Mouse (Mus musculus) left cerebral cortex, postnatal 14 days (tissue): ENCODE results near the gene Trio. TPM values are rescaled to one million over a fixed set of nuclear protein-coding genes. Genes with fewer than 3 reads are reported as not detected.
"Not testable (repeated sequence)": the region's sequence is repeated elsewhere in the genome, so short reads cannot be mapped to it uniquely, and the experiment has no call there.

Experiments used
- DNase-seq, 2 experiments: peaks; one replicate each; pipeline ENCODE4 v3.0.0; 2021 to 2022; ENCODE audit warnings: low spot score in 2 of 2, mixed read lengths in 1 of 2
- intact Hi-C: fragments of 180-260 bp; cut with DNase I; formaldehyde crosslinking; loops from one replicate; pipeline ENCODE4 v1.15.1; 2025
- total RNA-seq, 2 experiments: library from RNA; stranded (reverse); gene quantifications; 2 replicates each; pipeline ENCODE4 v1.2.3; 2021

Gene Trio
- total RNA-seq, 2 experiments from 2014 or later: 185 to 195 TPM

DNA sequence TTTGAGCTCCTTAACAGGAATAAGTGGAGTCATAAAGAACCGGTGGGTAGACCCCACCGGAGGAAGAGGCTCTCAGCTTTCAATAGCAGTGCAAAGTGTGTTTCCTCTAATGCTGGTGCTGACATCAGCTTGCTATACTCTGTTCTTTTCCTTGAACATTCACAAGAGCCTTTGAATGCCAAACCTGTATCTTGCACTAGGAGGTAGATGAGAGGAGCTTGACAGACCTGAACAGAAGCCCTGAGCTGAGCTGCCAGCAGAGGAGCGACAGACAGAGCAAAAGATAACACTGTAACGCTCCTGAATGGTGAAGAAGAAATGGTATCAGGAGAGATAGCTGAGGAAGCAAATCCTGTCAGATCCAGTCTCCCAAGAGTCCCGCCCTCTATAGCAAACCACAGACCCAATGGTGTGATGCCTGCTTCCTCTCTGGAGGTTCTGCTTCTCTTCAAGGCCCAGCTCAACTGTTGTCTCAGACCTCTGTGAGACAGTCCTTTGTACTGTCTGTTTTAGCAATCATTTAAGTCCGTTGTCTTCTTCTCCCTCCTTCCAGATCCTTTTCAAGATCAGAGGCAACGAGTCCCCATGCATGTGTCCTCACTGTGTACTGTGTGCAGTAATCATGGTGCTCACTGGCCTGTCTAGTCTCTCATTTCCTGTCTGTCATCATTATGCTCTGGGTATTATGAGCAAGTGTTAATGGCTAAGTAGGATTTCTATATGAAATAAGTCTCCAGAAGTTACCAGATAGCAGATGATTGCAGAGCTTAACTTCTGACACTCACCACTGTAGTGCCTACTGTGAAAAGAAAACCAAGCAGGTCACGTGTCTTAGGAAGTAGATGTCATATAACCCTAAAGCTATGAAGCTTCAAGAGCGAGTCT, 300.6 kb downstream of the Trio start:
- DNase-seq: no peak
- intact Hi-C loops: no loop called here

DNA sequence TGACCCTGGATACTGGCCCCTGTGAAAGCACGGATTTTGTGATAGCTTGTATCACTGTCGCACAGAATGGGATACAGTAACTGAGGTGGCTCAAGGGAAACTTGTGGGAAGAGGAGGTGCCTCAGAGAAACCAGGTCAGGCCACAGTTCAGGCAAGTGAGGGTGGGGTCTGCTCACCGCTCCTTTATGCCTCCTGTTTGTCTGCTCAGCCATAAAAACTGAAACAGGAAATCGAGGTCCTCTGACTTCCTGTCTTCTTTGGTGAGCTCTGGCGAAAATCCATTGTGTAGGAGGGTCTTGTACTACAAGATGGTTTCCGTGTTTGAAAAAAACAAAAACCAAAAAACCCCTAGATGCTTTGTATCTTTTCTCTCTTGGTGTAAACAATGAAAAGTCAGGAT, 301.4 kb downstream of the Trio start:
- DNase-seq: no peak
- intact Hi-C loops: no loop called here

DNA sequence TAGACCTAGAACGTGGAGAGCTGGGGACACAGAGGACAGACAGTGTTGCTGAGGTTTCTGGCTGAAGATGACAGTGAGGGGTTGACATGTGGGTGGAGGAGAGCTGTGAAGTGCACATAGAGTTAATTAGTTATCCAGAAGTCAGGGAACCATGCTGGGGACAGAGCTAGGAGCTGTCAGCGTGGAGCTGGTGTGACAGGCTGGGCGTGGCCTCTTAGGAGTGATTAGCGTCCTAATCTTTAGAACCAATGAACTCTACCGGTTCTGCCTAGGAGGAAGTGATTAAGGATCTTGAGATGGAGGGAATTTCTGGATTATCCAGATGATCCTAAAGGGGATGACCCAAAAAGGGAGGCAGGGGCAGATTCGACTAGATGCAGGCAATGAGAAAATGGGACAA, 301.9 kb downstream of the Trio start:
- intact Hi-C loops: no loop called here
- no peak for DNase-seq

DNA sequence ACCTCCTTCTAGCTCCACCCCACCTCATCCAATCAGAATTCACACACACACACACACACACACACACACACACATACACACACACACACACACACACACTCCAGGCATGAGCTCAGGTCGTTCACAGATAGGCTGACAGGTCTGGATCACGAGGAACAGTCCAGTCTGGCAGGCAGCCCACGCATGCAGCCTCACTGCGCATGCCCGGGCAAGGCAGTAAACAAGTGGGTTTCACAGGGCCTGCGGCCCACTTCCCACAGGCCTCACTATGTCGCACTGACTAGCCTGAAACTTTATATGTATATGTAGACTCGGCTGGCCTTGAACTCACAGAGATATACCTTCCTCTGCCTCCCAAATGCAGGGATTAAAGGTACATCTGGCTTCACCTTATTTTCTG, 305.4 kb downstream of the Trio start:
- DNase-seq, intact Hi-C loops: not testable (repeated sequence)

DNA sequence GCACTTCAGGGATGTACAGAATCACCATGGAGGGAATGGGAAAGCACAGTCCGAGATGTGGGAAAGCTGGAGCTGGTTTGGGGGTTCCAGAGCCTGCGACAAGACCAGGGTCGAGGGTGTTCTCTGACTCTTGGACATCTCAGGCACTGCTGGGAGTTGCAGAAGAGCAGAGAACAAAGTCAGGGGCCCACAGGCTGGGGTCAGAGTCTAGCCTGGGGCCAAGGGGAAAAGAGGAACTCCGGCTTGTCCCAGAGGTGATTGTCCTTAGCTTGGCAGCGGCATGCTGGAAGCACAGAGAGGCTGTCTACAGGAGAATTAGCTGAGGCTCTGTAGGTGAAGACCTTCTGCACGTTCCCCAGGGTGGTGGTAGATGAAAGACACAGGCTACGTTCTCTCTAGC, 307.0 kb downstream of the Trio start:
- intact Hi-C loops: no loop called here

DNA sequence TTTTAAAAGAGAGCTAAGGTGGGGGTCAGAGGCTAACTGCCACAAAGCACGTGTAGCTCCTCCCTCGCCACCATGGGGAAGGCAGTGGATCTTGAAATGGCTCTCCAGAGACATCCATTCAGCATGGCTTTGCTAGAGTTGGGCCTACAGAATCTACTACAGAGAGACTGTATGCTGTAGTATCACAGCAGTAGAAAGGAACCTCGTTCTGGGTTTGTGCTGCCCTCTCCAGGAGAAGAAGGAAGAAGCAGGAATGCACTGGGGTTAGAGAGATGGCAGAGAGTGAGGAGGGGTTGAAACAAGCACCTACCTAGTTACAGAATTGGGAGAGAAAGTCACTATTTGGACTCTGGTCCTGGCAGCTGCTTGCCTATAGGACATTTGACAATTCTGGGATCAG, 310.3 kb downstream of the Trio start:
- intact Hi-C loops: loop anchor here (2.0 kb wide), 1 partner anchor 57 kb away; no protein-coding TSS in a partner anchor
- peak; percentile 72 to 74 for DNase-seq

More for the DNA sequence above, 307.0 kb downstream of the Trio start:
- DNase-seq: no peak

DNA sequence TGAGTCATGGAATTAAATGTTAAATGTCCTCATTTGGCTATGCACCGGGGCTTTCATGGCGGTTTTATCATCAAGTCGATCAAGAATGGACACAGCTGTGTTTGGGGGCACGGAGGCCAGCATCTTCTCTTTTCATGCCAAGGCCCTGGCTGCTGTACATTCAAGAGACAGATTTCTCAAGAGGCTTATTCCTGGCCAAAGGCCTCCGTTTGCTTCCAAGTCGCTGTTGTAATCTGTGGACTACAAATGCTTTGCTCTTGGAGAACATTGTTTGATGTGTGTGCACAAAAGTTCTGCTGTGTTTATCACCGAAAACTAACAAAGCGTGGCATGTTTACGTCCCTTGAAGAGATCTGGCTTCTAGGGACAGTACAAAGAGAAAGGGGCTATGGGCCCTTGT, 314.9 kb downstream of the Trio start:
- no peak for DNase-seq
- intact Hi-C loops: no loop called here

DNA sequence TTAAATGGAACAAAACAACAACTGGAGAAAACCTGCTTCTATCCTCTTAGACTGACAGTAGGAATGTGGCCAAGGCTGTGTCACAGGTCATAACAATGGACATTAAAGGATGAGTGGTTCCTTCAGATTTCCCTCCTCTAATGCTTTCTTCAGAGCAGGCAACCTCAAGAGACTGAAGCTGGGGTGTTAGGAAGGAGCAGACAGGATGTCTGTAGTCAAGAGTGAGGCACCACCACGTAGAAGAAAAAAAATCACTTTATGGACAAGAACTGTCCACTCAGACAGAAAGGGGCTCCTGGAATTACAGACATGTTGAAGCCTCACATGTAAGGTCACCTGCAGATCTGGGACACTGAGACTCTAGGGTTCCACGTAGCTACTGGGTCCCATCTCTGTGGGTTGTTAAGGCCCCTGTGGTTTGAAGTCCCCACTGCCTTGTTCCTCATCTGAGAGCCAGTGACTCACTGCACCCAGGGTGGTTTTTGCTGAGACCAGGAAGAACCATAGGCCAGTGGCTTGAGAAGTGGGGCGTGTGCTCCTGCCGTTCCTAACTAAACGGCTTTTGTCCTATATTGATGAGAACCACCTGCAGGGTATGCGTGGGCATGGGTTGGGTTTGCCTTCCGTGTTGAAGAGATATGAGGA, 316.6 kb downstream of the Trio start:
- intact Hi-C loops: no loop called here
- DNase-seq: no peak

DNA sequence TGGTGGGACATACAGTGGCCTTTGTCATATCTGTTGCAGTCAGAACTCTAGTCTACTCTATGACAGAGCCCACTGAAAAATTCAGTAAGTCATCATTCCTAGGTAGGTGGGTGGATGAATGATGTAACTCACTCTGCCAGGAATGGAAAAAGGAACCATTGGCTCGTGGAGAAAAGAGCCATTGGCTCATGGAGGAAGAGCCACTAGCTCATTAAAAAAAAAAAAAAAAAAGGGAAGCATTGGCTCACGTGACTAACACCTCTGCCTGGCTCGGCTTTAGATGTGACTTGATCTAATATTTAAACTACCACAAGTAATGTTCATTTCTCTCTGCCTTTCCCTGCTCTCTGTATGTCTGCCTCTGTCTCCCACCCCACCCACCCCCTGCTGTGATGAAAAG, 317.1 kb downstream of the Trio start:
- intact Hi-C loops: no loop called here
- no peak for DNase-seq

DNA sequence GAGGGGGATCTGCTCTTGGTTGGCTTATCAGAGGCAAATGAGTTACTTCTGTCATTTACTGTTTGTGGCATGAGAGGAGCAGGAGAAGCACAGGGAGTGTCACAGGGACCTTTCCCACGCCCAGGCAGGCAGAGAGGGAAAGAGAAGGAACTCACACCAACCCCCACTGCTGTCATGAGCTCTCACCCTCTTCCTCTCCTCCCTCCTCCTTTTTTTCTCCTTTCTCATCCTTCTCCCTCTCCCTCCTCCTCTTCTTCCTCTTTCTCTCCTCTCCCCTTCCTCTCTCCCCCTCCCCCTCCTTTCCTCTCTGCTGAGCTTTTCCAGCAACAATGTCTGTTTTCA, 322.7 kb downstream of the Trio start:
- DNase-seq: no peak
- intact Hi-C loops: no loop called here

DNA sequence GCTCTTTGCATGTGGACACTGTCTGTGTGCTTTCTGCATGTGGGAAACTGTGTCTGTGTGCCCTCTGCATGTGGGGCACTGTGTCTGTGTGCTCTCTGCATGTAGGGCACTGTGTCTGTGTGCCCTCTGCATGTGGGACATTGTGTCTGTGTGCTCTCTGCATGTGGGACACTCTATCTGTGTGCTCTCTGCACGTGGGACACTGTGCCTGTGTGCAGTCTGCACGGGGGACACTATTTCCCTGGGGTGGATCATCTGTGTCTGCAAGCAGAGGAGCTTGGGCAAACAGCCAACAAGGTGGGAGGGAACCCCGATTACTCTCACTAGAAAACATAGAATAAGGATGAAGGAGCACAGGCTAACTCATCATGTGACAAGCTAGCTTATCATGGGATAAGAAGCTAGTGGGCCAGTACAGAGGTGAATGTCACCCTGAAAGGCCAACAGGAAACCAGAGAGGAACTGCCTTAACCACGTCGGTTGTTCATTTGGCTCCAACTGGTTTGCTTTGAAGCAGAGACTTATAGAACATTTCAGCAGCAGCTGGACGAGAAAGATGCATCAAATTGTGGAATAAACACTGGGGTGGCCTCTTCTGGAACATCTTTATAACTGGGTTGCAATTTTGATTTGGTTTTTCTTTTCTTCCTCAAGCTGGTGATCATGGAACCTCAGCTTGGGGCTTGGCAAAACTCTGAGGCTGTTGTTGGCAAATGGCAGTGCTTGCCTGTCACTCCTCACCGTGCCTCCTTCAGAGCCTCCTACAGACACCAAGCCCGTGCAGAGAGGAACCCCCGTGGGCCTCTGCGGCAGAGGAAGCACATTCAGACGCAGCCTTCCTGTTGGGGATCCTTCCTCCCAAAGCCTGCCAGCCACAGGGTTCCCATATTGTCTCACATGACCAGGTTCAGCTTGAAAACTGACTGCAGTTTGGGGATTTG, 323.3 kb downstream of the Trio start:
- intact Hi-C loops: no loop called here
- peak; percentile 52 to 64 for DNase-seq

DNA sequence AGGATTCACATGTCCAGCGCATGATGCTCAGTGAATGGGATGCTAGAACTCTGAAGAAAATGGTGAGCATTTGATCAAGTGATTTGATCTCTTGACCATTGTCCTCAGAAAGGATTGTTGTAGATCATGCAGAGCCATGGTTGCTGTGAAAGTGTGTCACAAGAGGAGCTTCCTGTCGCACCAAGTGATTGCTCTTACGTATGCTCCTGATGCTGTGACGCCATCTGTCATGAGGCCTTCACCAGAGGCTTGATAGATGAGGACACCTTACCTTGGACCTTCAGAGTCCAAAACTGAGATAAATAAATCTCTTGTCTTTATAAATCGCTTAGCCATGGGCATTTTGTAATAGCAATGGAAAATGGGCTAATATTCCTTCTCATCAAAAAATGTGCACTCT, 328.0 kb downstream of the Trio start:
- intact Hi-C loops: no loop called here
- no peak for DNase-seq

DNA sequence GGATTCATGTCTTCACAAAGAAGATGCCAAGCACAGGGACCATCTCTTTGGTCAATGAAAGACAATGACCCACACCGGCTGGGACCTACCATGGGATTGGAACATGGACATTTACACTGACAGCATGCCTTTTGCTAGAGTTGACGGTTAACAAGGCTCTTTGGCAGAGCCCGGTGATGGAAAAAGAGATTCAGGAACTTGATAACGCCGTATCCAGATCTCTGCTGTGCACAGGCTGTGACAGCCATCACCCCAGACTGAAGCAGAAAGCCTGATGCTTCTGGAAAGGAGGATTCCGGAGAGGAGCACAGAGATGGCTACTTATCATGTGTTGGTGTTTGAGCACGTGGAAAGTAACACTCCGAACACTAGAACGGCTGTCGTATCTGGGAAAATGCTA, 332.4 kb downstream of the Trio start:
- no peak for DNase-seq
- intact Hi-C loops: no loop called here

DNA sequence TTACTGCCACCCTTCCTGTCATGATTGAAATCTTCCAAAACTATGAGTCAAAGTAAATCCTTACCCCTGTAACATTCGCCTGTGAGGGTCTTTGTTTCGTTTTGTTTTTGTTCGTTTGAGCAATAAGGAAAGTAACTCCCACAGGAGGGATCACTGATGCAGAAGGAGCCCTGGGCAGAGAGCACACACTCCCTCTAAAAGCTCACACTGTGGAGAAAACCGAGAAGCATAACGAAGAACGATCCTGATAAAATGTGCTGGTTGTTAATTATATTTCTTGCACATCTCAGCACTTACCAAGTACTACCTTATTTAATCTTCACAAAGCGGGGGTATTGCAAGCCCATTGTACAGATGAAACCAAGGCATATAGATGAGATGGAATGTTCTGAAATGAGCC, 333.5 kb downstream of the Trio start:
- intact Hi-C loops: no loop called here

DNA sequence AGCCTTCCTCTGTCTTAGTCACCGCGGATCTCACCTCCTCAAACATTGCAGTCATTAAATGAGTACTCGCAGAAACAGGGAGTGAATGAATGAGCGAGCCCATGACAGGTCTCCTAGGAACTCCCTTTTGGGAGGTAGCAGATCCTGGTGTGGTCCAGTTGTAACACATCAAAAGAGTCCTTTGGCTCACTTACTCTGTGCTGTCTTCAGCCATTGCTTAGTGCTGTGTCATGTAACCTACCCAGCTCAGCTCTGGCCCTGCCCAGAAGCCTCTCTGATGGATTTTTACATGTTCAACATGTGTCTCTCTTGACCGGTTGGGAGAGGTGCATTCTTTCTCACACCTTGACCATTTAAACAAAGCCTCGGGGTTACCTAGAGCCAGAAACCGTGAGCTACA, 334.4 kb downstream of the Trio start:
- DNase-seq: no peak
- intact Hi-C loops: no loop called here

More for the DNA sequence above, 333.5 kb downstream of the Trio start:
- no peak for DNase-seq

DNA sequence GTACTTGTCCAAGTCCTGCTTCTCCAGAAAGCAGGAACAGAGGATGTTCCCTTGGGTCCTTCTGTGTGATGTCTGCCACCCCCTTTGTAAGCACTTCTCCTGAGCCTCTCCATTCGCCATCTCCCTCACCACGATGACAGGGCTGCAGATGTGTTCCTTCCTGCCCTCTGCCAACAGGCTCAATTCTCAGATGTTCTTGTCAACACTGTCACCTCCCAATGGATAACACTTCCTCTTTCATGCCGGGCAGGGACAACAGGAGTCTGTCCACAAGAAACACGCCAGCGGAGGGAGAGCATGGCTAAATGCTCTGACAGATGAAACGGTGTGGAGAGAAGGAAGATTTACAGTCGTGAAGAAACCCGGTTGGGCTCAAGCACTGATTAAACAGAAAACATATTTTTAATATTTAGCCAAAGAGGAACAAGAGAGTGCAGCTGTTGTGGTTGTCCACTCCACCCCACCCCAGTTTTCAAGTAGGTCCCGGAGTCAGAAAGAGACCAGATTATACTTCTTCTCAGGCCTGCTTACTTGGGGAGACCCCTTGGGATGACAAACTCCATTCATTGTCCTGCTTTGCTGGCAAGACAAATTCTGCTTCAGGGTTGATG, 337.5 kb downstream of the Trio start:
- DNase-seq: no peak
- intact Hi-C loops: no loop called here

DNA sequence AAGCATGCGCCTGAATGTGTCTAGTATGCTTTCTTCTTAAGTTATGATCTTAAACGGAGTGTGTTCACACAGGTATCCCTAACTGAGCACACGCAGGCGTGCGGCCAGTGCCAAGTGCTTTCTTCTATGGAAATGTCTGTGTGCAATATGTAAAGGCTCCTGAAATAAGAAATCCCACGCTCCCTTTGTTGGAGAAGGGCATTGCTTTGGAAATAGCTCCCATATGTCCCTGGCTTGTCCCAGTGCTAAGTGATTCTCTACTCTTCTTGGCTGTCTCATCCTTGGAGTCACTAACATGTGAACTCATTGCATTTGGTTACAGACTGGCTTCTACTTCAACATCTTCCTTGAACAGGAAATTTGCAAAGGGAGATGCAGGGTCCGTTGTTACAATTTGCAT, 340.8 kb downstream of the Trio start:
- intact Hi-C loops: no loop called here
- DNase-seq: peak in 1 of 2 experiments; percentile 59

DNA sequence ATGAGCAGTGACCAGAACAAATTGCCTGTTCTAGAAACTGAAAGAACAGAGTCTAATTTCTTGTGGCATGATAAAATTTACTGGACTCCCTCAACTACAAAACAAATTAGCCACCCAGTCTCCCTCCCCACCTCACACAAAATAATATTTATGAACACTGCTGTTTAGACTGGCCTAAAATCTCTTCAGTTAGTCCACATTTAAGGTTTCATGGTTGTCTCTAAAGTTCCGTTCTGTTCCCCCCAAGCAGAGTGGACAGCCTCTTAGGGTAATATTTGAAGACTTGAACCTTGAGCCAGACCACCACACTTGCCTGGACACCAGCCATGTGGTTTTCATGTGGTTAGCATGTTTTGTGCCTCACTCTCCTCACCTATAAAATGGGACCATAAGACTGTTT, 342.4 kb downstream of the Trio start:
- DNase-seq: no peak
- intact Hi-C loops: no loop called here

DNA sequence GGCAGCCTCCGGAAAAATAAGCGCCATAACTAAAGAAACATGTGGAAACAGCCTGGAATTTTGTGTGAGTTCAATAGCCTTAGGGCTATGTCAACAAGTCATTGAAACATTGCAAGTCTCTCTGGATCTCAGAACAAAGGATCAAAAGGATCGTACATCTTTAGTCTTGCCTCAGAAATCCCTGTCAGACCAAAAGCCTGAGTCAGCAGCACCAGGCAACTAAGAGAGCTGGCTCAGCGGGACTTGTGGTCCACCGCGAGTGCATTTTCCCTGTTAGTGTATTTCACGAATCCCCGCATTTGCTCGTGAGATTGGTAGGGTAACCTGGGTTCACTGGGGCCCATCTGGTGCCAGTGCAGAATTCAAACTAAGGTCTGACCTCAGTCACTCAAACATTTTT, 343.0 kb downstream of the Trio start:
- no peak for DNase-seq
- intact Hi-C loops: no loop called here
